Comparison of ENCODE assay signal across 23 mouse cellular contexts in genomic region chr11:98685642-98686041, GRCm38 (mm10). TPM values are rescaled to one million over a fixed set of nuclear protein-coding genes. Genes with fewer than 3 reads are reported as not detected.
"Had no signal": no experiment of that assay in that cellular context is flagged by ENCODE, and none has a peak within 500 bp of the region (broad histone marks: within the 10 kb centered on the region; RNA-seq: fewer than 3 reads in every experiment).

No protein-coding gene starts in this region.

- ATAC-seq: intestine, postnatal 0 days; midbrain, embryonic 13.5 days; midbrain, embryonic 16.5 days had no signal

- H3K9ac ChIP-seq: hindbrain, embryonic 15.5 days; limb, embryonic 12.5 days; limb, embryonic 15.5 days; liver, embryonic 15.5 days; lung, embryonic 15.5 days; midbrain, embryonic 13.5 days; neural tube, embryonic 13.5 days; stomach, embryonic 15.5 days had no signal

- H3K4me2 ChIP-seq: hindbrain, embryonic 15.5 days; limb, embryonic 12.5 days; limb, embryonic 15.5 days; liver, embryonic 15.5 days; lung, embryonic 15.5 days; midbrain, embryonic 13.5 days; neural tube, embryonic 13.5 days; stomach, embryonic 15.5 days had no signal

- H3K9me3 ChIP-seq: hindbrain, embryonic 15.5 days; limb, embryonic 12.5 days; limb, embryonic 15.5 days; liver, embryonic 15.5 days; lung, embryonic 15.5 days; megakaryocyte, embryonic 14.5 days; midbrain, embryonic 10.5 days; midbrain, embryonic 13.5 days; neural tube, embryonic 13.5 days; stomach, embryonic 15.5 days had no signal

- DNase-seq: left cerebral cortex, postnatal 4 days; lung, adult 18-20 months; lung, postnatal 10 days; lung, postnatal 36 days; retina, postnatal 1 day; right cerebral cortex, postnatal 25 days; spleen, adult 18-20 months; thymus, postnatal 25 days had no signal

- H3K4me3 ChIP-seq: hindbrain, embryonic 15.5 days; limb, embryonic 12.5 days; limb, embryonic 15.5 days; liver, embryonic 15.5 days; lung, embryonic 15.5 days; megakaryocyte, embryonic 14.5 days; midbrain, embryonic 10.5 days; midbrain, embryonic 13.5 days; myocyte; neural tube, embryonic 13.5 days; stomach, embryonic 15.5 days had no signal

- H3K27me3 ChIP-seq: hindbrain, embryonic 15.5 days; limb, embryonic 12.5 days; limb, embryonic 15.5 days; liver, embryonic 15.5 days; lung, embryonic 15.5 days; megakaryocyte, embryonic 14.5 days; midbrain, embryonic 13.5 days; neural tube, embryonic 13.5 days; stomach, embryonic 15.5 days had no signal

- H3K27ac ChIP-seq: hindbrain, embryonic 15.5 days; limb, embryonic 12.5 days; limb, embryonic 15.5 days; liver, embryonic 15.5 days; lung, embryonic 15.5 days; midbrain, embryonic 10.5 days; midbrain, embryonic 13.5 days; neural tube, embryonic 13.5 days; stomach, embryonic 15.5 days had no signal

RNA-seq across cellular contexts. Expression of gene Csf3, which starts 15.4 kb away (rescaled TPM):
- polyA plus RNA-seq: hindbrain, embryonic 15.5 days; intestine, embryonic 14.5 days; limb, embryonic 12.5 days; liver, embryonic 15.5 days; lung, embryonic 15.5 days; midbrain, embryonic 10.5 days; midbrain, embryonic 13.5 days; midbrain, embryonic 16.5 days; myocyte; neural tube, embryonic 13.5 days; stomach, embryonic 15.5 days; thymus, postnatal 0 days had no signal

RNA-seq across cellular contexts. Expression of gene Gsdma, which starts 21.5 kb away (rescaled TPM):
- polyA plus RNA-seq: hindbrain, embryonic 15.5 days; intestine, embryonic 14.5 days; limb, embryonic 12.5 days; liver, embryonic 15.5 days; midbrain, embryonic 10.5 days; midbrain, embryonic 13.5 days; midbrain, embryonic 16.5 days; neural tube, embryonic 13.5 days had no signal

RNA-seq across cellular contexts. Expression of gene Gsdma2, which starts 39.1 kb away (rescaled TPM):
- polyA plus RNA-seq: hindbrain, embryonic 15.5 days; intestine, embryonic 14.5 days; limb, embryonic 12.5 days; limb, embryonic 15.5 days; liver, embryonic 15.5 days; lung, embryonic 15.5 days; midbrain, embryonic 10.5 days; midbrain, embryonic 13.5 days; midbrain, embryonic 16.5 days; myocyte had no signal
